Mouse (Mus musculus): ENCODE measurements around the gene Vmn2r121. TPM values are rescaled to one million over a fixed set of nuclear protein-coding genes. Genes with fewer than 3 reads are reported as not detected.

Vmn2r121 gene
- not detected in 2 replicates for polyA plus RNA-seq (2012; rRNA removed)

GRCm38 (mm10) chrX:124135852-124136251 lies at the start of gene Vmn2r121:
Gene Vmn2r121 (minus strand): TSS chrX:124135952.
- 69% methylated on average over 5 of the region's 5 CpGs for WGBS
- DNase-seq (ENCODE audit: low read depth in 1 of 2, low spot score in 2 of 2), result no peak
- Histone ChIP-seq H3K4me1 (ENCODE audit: control insufficient read depth, insufficient read depth, insufficient read length) (no peaks in the 10 kb centered on the region), H3K4me3 (ENCODE audit: extremely low read depth, insufficient read depth, insufficient read length) (no peak within 1 kb of the TSS), H3K36me3 (ENCODE audit: control insufficient read depth, insufficient read depth, low read length) (no peaks in the 10 kb centered on the region), H3K27me3 (ENCODE audit: control insufficient read depth, insufficient read depth, low read length) (no peaks in the 10 kb centered on the region), H3K27ac (ENCODE audit: insufficient read depth, low read length) (no peak within 1 kb of the TSS)
- no peak for TF ChIP-seq POLR2A (IDR thresholded peaks at IDR 0.05; ENCODE audit: low read depth, low read length)
- TF ChIP-seq CTCF (IDR thresholded peaks at IDR 0.05; ENCODE audit: extremely low read depth, insufficient read depth, insufficient read length, insufficient replicate concordance), result no peak
